Mouse (Mus musculus) myocyte (in vitro differentiated cells): ENCODE data around the gene Nfkbid. TPM values are rescaled to one million over a fixed set of nuclear protein-coding genes. Genes with fewer than 3 reads are reported as not detected.

Experiments used
- H3K27me3 ChIP-seq: one replicate; pipeline ENCODE4 v1.6.1; 2011; ENCODE audit not compliant: control insufficient read depth, insufficient read depth, insufficient read length
- H3K36me3 ChIP-seq: one replicate; pipeline ENCODE4 v1.6.1; 2011; ENCODE audit not compliant: control insufficient read depth, insufficient read depth
- H3K4me2 ChIP-seq: one replicate; pipeline ENCODE4 v1.6.1; 2011; ENCODE audit warnings: low read depth, control low read depth
- H3K4me3 ChIP-seq: one replicate; pipeline ENCODE4 v1.5.1; 2011; ENCODE audit warnings: mild to moderate bottlenecking, control low read depth, moderate library complexity
- H3K79me2 ChIP-seq: one replicate; pipeline ENCODE4 v1.6.1; 2011; ENCODE audit not compliant: control insufficient read depth, insufficient read depth
- H3ac ChIP-seq: one replicate; pipeline ENCODE4 v1.6.1; 2011; ENCODE audit not compliant: control insufficient read depth, insufficient read length
- CEBPB ChIP-seq: IDR thresholded peaks from 2 replicates; pipeline ENCODE4 v1.6.1; 2011; ENCODE audit warnings: mild to moderate bottlenecking, moderate library complexity; ENCODE audit not compliant: poor library complexity, insufficient read depth, severe bottlenecking
- E2F4 ChIP-seq: IDR thresholded peaks from one replicate; pipeline ENCODE4 v1.6.1; 2011; ENCODE audit warnings: mild to moderate bottlenecking, control low read depth, moderate library complexity; ENCODE audit not compliant: insufficient read depth
- MAX ChIP-seq: IDR thresholded peaks from one replicate; pipeline ENCODE4 v1.6.1; 2011; ENCODE audit warnings: low read depth, mild to moderate bottlenecking, control low read depth
- MYOD1 ChIP-seq, 3 experiments: IDR thresholded peaks; one replicate each; pipeline ENCODE4 v1.6.1; 2011; ENCODE audit warnings: control low read depth in 2 of 3, low read depth in 2 of 3, mild to moderate bottlenecking in 2 of 3, moderate library complexity in 1 of 3; ENCODE audit not compliant: insufficient read length in 2 of 3, control insufficient read depth in 1 of 3
- MYOG ChIP-seq, 3 experiments: IDR thresholded peaks; one replicate each; pipeline ENCODE4 v1.6.1; 2011; ENCODE audit warnings: control low read depth in 2 of 3, low read depth in 2 of 3, mild to moderate bottlenecking in 2 of 3; ENCODE audit not compliant: insufficient read length in 2 of 3, control insufficient read depth in 1 of 3, insufficient read depth in 1 of 3
- POLR2A ChIP-seq: IDR thresholded peaks from one replicate; pipeline ENCODE4 v1.6.1; 2011; ENCODE audit warnings: low read depth, mild to moderate bottlenecking, control low read depth, moderate library complexity; ENCODE audit not compliant: insufficient read length
- POLR2AphosphoS2 ChIP-seq: IDR thresholded peaks from one replicate; pipeline ENCODE4 v1.6.1; 2011; ENCODE audit warnings: low read depth, control low read depth; ENCODE audit not compliant: insufficient read length
- REST ChIP-seq: IDR thresholded peaks from one replicate; pipeline ENCODE4 v1.6.1; 2011; ENCODE audit warnings: mild to moderate bottlenecking, control low read depth, moderate library complexity; ENCODE audit not compliant: insufficient read depth, insufficient read length
- SRF ChIP-seq: IDR thresholded peaks from one replicate; pipeline ENCODE4 v1.6.1; 2011; ENCODE audit warnings: low read depth; ENCODE audit not compliant: control insufficient read depth, insufficient read length
- TCF12 ChIP-seq: IDR thresholded peaks from one replicate; pipeline ENCODE4 v1.6.1; 2011; ENCODE audit warnings: mild to moderate bottlenecking, control low read depth; ENCODE audit not compliant: poor library complexity, insufficient read depth, severe bottlenecking
- TCF3 ChIP-seq: IDR thresholded peaks from one replicate; pipeline ENCODE4 v1.6.1; 2011; ENCODE audit warnings: low read depth, control low read depth; ENCODE audit not compliant: insufficient read length
- USF1 ChIP-seq: IDR thresholded peaks from one replicate; pipeline ENCODE4 v1.6.1; 2011; ENCODE audit warnings: low read depth, mild to moderate bottlenecking, control low read depth, moderate library complexity
- polyA plus RNA-seq: library from polyadenylated mRNA; unstranded; fragments of >200 nt; fragmentation: generic; extraction: Trizol; gene quantifications from one replicate; pipeline ENCODE4 v1.2.1, GENCODE M21; 2012; ENCODE audit warnings: missing spikeins

The Nfkbid gene
- 0.07 TPM for polyA plus RNA-seq

GRCm38 (mm10) chr7:30421175-30421889 lies at the start of gene Nfkbid:
Gene Nfkbid, plus strand, starts transcription at chr7:30421732.
- H3K79me2 ChIP-seq: no peaks in the 10 kb centered on the region
- H3K36me3 ChIP-seq: no peaks in the 10 kb centered on the region
- H3K4me2 ChIP-seq: peak within 1 kb of the TSS; percentile 45
- TF ChIP-seq E2F4: no peak
- no peak for TF ChIP-seq REST
- no peak for TF ChIP-seq USF1
- TF ChIP-seq MYOD1 (IDR thresholded peaks at IDR 0.05; ENCODE audit: control insufficient read depth in 1 of 3, insufficient read length in 2 of 3, low read depth in 2 of 3): no peak
- no peak for TF ChIP-seq TCF12
- TF ChIP-seq MAX: no peak
- no peak for TF ChIP-seq CEBPB
- no peak for TF ChIP-seq SRF
- TF ChIP-seq POLR2AphosphoS2: no peak
- no peak for TF ChIP-seq MYOG (IDR thresholded peaks at IDR 0.05; ENCODE audit: control insufficient read depth in 1 of 3, insufficient read depth in 1 of 3, insufficient read length in 2 of 3, low read depth in 2 of 3)
- no peak for TF ChIP-seq TCF3
- TF ChIP-seq POLR2A: no peak
- peaks cover 58% of the 10 kb centered on the region for H3K27me3 ChIP-seq
- H3ac ChIP-seq: no peak within 1 kb of the TSS
- no peak within 1 kb of the TSS for H3K4me3 ChIP-seq

GRCm38 (mm10) chr7:30373501-30373962 lies 48.0 kb upstream of the Nfkbid start:
- TF ChIP-seq CEBPB (no peak), MYOG (IDR thresholded peaks at IDR 0.05; ENCODE audit: control insufficient read depth in 1 of 3, insufficient read depth in 1 of 3, insufficient read length in 2 of 3, low read depth in 2 of 3) (no peak), POLR2A (peak; percentile 34), TCF12 (no peak), MAX (no peak), USF1 (no peak), REST (no peak), SRF (no peak)
- Histone ChIP-seq H3K4me3 (peak overlapping the region; percentile 13), H3ac (no peak overlapping the region), H3K4me2 (peak overlapping the region; percentile 76), H3K27me3 (peaks cover 8% of the 10 kb centered on the region), H3K79me2 (no peaks in the 10 kb centered on the region), H3K36me3 (no peaks in the 10 kb centered on the region)

- Histone ChIP-seq H3K4me2 (no peak overlapping the region), H3K36me3 (no peaks in the 10 kb centered on the region), H3K27me3 (peaks cover 5% of the 10 kb centered on the region), H3K4me3 (no peak overlapping the region), H3ac (no peak overlapping the region), H3K79me2 (no peaks in the 10 kb centered on the region)
- TF ChIP-seq MYOG (IDR thresholded peaks at IDR 0.05; ENCODE audit: control insufficient read depth in 1 of 3, insufficient read depth in 1 of 3, insufficient read length in 2 of 3, low read depth in 2 of 3): peak in 2 of 3 experiments; percentile 12 to 39
- no peak for TF ChIP-seq REST
Observed at GRCm38 (mm10) chr7:30380061-30380460, 41.5 kb upstream of the Nfkbid start.

DNA sequence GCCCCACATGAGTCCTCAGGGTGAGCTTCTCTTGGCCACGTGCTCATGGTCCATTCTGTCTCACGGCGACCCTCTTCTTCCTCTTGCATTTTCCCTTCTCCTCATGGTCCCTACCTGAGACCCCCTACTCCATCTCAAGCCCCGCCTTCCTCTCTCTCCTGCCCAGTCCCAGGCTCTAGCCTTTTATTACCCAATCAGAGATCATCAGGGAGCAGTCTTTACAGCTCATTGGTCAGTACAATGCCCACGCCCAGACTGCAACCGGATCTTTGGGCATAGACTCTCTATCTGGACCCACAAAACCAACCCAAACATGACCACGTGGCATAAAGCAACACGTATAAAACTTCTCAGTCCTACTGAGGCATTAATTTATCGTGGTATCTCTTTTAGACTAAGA lies 37.4 kb upstream of the Nfkbid start:
- no peaks in the 10 kb centered on the region for H3K79me2 ChIP-seq
- TF ChIP-seq CEBPB (no peak), SRF (no peak), E2F4 (no peak), MYOG (IDR thresholded peaks at IDR 0.05; ENCODE audit: control insufficient read depth in 1 of 3, insufficient read depth in 1 of 3, insufficient read length in 2 of 3, low read depth in 2 of 3) (no peak), TCF12 (no peak), POLR2A (no peak), POLR2AphosphoS2 (no peak), MAX (no peak), REST (no peak), USF1 (no peak), MYOD1 (IDR thresholded peaks at IDR 0.05; ENCODE audit: control insufficient read depth in 1 of 3, insufficient read length in 2 of 3, low read depth in 2 of 3) (no peak), TCF3 (no peak)
- no peaks in the 10 kb centered on the region for H3K36me3 ChIP-seq
- no peak overlapping the region for H3K4me2 ChIP-seq
- no peaks in the 10 kb centered on the region for H3K27me3 ChIP-seq
- H3ac ChIP-seq: no peak overlapping the region
- no peak overlapping the region for H3K4me3 ChIP-seq

DNA sequence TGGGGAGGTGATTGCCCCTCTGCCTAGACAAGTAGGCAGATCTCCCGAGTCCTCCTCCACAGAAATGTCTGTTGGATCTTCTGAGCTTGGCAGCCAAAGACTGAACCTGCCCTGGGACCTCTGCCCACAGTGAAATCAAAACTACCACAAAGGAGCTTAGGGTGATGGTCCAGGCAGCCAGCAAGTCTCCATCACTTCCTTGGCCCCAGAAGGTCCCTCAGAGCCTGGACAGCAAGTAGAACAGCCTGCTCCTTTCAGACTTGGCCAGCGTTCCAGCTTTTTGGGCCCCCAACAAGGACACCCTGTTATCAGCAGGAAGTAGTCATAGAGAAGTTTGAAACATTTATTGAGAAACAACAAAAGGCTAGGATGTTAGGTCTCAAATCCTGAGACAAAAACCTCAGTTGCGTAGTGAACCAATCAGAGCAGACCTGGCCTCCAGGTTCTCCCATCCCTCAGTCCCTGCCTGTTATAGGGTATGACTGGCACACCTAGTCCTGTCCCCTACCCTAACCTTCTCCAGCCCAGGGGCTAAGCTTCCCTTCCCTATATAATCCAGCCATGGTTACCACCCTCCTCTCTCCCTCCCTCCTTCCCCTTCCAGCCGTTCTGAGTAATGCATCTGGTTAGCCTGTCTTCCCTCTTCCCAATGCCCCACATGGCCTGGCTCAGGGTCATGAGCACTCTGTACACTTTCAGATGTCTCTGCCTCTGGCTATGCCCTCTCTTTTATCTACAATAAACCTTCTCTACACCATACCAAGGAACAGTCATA lies 28.6 kb upstream of the Nfkbid start:
- Histone ChIP-seq H3ac (no peak overlapping the region), H3K4me3 (no peak overlapping the region), H3K36me3 (no peaks in the 10 kb centered on the region), H3K79me2 (no peaks in the 10 kb centered on the region), H3K27me3 (peaks cover 17% of the 10 kb centered on the region), H3K4me2 (no peak overlapping the region)
- TF ChIP-seq POLR2A: no peak
- no peak for TF ChIP-seq E2F4
- TF ChIP-seq MYOG (IDR thresholded peaks at IDR 0.05; ENCODE audit: control insufficient read depth in 1 of 3, insufficient read depth in 1 of 3, insufficient read length in 2 of 3, low read depth in 2 of 3): no peak
- TF ChIP-seq REST: no peak
- no peak for TF ChIP-seq SRF
- no peak for TF ChIP-seq POLR2AphosphoS2
- TF ChIP-seq MAX: no peak
- no peak for TF ChIP-seq TCF3
- no peak for TF ChIP-seq CEBPB
- TF ChIP-seq USF1: no peak
- TF ChIP-seq MYOD1 (IDR thresholded peaks at IDR 0.05; ENCODE audit: control insufficient read depth in 1 of 3, insufficient read length in 2 of 3, low read depth in 2 of 3): no peak
- no peak for TF ChIP-seq TCF12
